Mouse (Mus musculus) limb, embryonic 14.5 days (tissue): ENCODE measurements around the gene Pitpnc1. TPM values are rescaled to one million over a fixed set of nuclear protein-coding genes. Genes with fewer than 3 reads are reported as not detected.

Experiments
- ATAC-seq: fragments of 200-750 bp; cut with Nextera tagmentation; 2 replicates; pipeline ENCODE4 v1.8.0; 2017; ENCODE audit warnings: low read depth, moderate number of reproducible peaks, moderate TSS enrichment; ENCODE audit not compliant: low FRiP score
- DNase-seq: peaks from one replicate; pipeline ENCODE4 v3.0.0-alpha.2; 2015; ENCODE audit warnings: low spot score
- H3K27ac ChIP-seq: fragments of 300-500 bp; sonication (generic); replicated peaks from 2 replicates; pipeline ENCODE4 v1.5.1; 2014; ENCODE audit warnings: low read depth, mild to moderate bottlenecking, low read length, moderate library complexity, mixed read lengths
- H3K27me3 ChIP-seq: fragments of 300-500 bp; sonication (generic); 2 replicates; pipeline ENCODE4 v1.6.1; 2014; ENCODE audit warnings: low read length, mixed read lengths; ENCODE audit not compliant: control insufficient read depth, insufficient read depth
- H3K36me3 ChIP-seq: fragments of 300-500 bp; sonication (generic); 2 replicates; pipeline ENCODE4 v1.6.1; 2014; ENCODE audit warnings: mild to moderate bottlenecking, low read length, moderate library complexity, mixed read lengths; ENCODE audit not compliant: control insufficient read depth, insufficient read depth
- H3K4me1 ChIP-seq: fragments of 300-500 bp; sonication (generic); 2 replicates; pipeline ENCODE4 v1.6.1; 2014; ENCODE audit warnings: antibody characterized with exemption, low read length, mixed read lengths; ENCODE audit not compliant: control insufficient read depth, insufficient read depth
- H3K4me2 ChIP-seq: fragments of 300-500 bp; sonication (generic); replicated peaks from 2 replicates; pipeline ENCODE4 v1.6.1; 2014; ENCODE audit warnings: low read depth, mild to moderate bottlenecking, low read length, moderate library complexity; ENCODE audit not compliant: severe bottlenecking
- H3K4me3 ChIP-seq: fragments of 300-500 bp; sonication (generic); replicated peaks from 2 replicates; pipeline ENCODE4 v1.5.1; 2014; ENCODE audit warnings: low read length
- H3K9ac ChIP-seq: fragments of 300-500 bp; sonication (generic); 2 replicates; pipeline ENCODE4 v1.6.1; 2014; ENCODE audit warnings: mild to moderate bottlenecking, low read depth, low read length, moderate library complexity; ENCODE audit not compliant: severe bottlenecking
- H3K9me3 ChIP-seq: fragments of 300-500 bp; sonication (generic); 2 replicates; pipeline ENCODE4 v1.6.1; 2016; ENCODE audit warnings: low read length; ENCODE audit not compliant: control insufficient read depth
- POLR2A ChIP-seq: fragments of 200-500 bp; IDR thresholded peaks from 2 replicates; pipeline ENCODE4 v1.8.0; 2012; ENCODE audit warnings: inconsistent platforms, mild to moderate bottlenecking, moderate library complexity, borderline replicate concordance; ENCODE audit not compliant: insufficient read depth, insufficient read length; ENCODE audit errors: extremely low read depth
- WGBS: fragments of 180-500 bp; shearing (Covaris S2); extraction: QIAGEN DNeasy Blood & Tissue Kit; methylation state at CpG from one replicate; pipeline ENCODE4 v1.1.7; 2014; 5-methylcytosine and 5-hydroxymethylcytosine counted together
- polyA plus RNA-seq, 2 experiments: library from polyadenylated mRNA; depleted of rRNA in 1 of 2; stranded (reverse) in 1 of 2; unstranded in 1 of 2; fragments of >200 nt; fragmentation: Nextera tagmentation in 1 of 2; extraction: Ambion mirVana in 1 of 2; gene quantifications; 2 replicates each; pipeline versions ENCODE4 v1.2.1 to v1.2.3; 2012 to 2014

Gene Pitpnc1
- polyA plus RNA-seq, 2 experiments: 20.4 to 25.2 TPM

- no peaks in the 10 kb centered on the region for H3K9me3 ChIP-seq
- H3K4me1 ChIP-seq: no peaks in the 10 kb centered on the region
- no peak for DNase-seq
- 63% methylated on average over 16 of the region's 19 CpGs for WGBS
- no peak overlapping the region for H3K4me2 ChIP-seq
- H3K9ac ChIP-seq: no peak overlapping the region
- no peak for ATAC-seq
- TF ChIP-seq POLR2A: no peak
- H3K36me3 ChIP-seq: 0 out of 2 replicates have a peak, but pooled peaks cover 8% of the 10 kb centered on the region
- no peak overlapping the region for H3K27ac ChIP-seq
- H3K4me3 ChIP-seq: no peak overlapping the region
- H3K27me3 ChIP-seq: no peaks in the 10 kb centered on the region
Measured at GRCm38 (mm10) chr11:107454546-107455462, 15.7 kb downstream of the Pitpnc1 start.

- DNase-seq: no peak
- ATAC-seq: no peak
- H3K4me2 ChIP-seq: no peak overlapping the region
- H3K4me3 ChIP-seq: no peak overlapping the region
- H3K9ac ChIP-seq: no peak overlapping the region
- TF ChIP-seq POLR2A: no peak
- WGBS: 96% methylated on average over 7 of the region's 7 CpGs
- H3K27me3 ChIP-seq: no peaks in the 10 kb centered on the region
- H3K4me1 ChIP-seq: no peaks in the 10 kb centered on the region
- 0 out of 2 replicates have a peak, but pooled peaks cover 5% of the 10 kb centered on the region for H3K36me3 ChIP-seq
- no peaks in the 10 kb centered on the region for H3K9me3 ChIP-seq
- no peak overlapping the region for H3K27ac ChIP-seq
Measured at GRCm38 (mm10) chr11:107452053-107452452, 18.4 kb downstream of the Pitpnc1 start.

GRCm38 (mm10) chr11:107451106-107451505 is 19.4 kb downstream of the Pitpnc1 start:
- H3K4me1 ChIP-seq: no peaks in the 10 kb centered on the region
- WGBS: 86% methylated on average over 10 of the region's 10 CpGs

GRCm38 (mm10) chr11:107450097-107450496 is 20.4 kb downstream of the Pitpnc1 start:
- Histone ChIP-seq H3K9me3 (no peaks in the 10 kb centered on the region), H3K36me3 (0 out of 2 replicates have a peak, but pooled peaks cover 5% of the 10 kb centered on the region), H3K27ac (no peak overlapping the region), H3K4me1 (no peaks in the 10 kb centered on the region), H3K4me3 (no peak overlapping the region), H3K27me3 (no peaks in the 10 kb centered on the region), H3K4me2 (no peak overlapping the region), H3K9ac (no peak overlapping the region)
- WGBS: 85% methylated on average over 6 of the region's 6 CpGs
- DNase-seq (no peak), ATAC-seq (no peak)
- TF ChIP-seq POLR2A: no peak

More at GRCm38 (mm10) chr11:107451106-107451505, 19.4 kb downstream of the Pitpnc1 start:
- Histone ChIP-seq H3K4me3 (no peak overlapping the region), H3K36me3 (0 out of 2 replicates have a peak, but pooled peaks cover 5% of the 10 kb centered on the region), H3K27ac (no peak overlapping the region), H3K9me3 (no peaks in the 10 kb centered on the region), H3K9ac (no peak overlapping the region), H3K4me2 (no peak overlapping the region), H3K27me3 (no peaks in the 10 kb centered on the region)
- ATAC-seq: no peak
- DNase-seq: no peak
- no peak for TF ChIP-seq POLR2A

- ATAC-seq (no peak), DNase-seq (no peak)
- no peak overlapping the region for H3K4me3 ChIP-seq
- H3K27me3 ChIP-seq: no peaks in the 10 kb centered on the region
- WGBS: 69% methylated on average over 17 of the region's 17 CpGs
- H3K4me1 ChIP-seq: no peaks in the 10 kb centered on the region
- H3K9me3 ChIP-seq: no peaks in the 10 kb centered on the region
- H3K4me2 ChIP-seq: no peak overlapping the region
- TF ChIP-seq POLR2A: no peak
- H3K9ac ChIP-seq: no peak overlapping the region
- 0 out of 2 replicates have a peak, but pooled peaks cover 5% of the 10 kb centered on the region for H3K36me3 ChIP-seq
- H3K27ac ChIP-seq: no peak overlapping the region
Measured at GRCm38 (mm10) chr11:107449169-107449910, 21.2 kb downstream of the Pitpnc1 start.
